9 mouse cellular contexts compared by ENCODE assay signal in genomic region chrX:16766156-16766555, GRCm38 (mm10). TPM values are rescaled to one million over a fixed set of nuclear protein-coding genes. Genes with fewer than 3 reads are reported as not detected.
A peak's percentile ranks its signal among the peaks of the same experiment; 100 is the strongest.
DNase-seq lines count a peak whose midpoint lies in the region; ATAC-seq and TF ChIP-seq lines count a peak whose summit lies in the region.
"Had no signal": no experiment of that assay in that cellular context is flagged by ENCODE, and none has a peak within 500 bp of the region (broad histone marks: within the 10 kb centered on the region; RNA-seq: fewer than 3 reads in every experiment).

No protein-coding gene starts in this region.

- no peak overlapping the region for H3K27ac ChIP-seq in hindbrain, postnatal 0 days
- no peak overlapping the region for H3K27ac ChIP-seq in hindbrain, embryonic 16.5 days (ENCODE audit: low read depth, low read length)
- no peak overlapping the region for H3K27ac ChIP-seq in cortical plate, adult 2 months (ENCODE audit: insufficient read depth, low read length)
- no peak overlapping the region for H3K27ac ChIP-seq in limb, embryonic 10.5 days
- H3K27ac ChIP-seq in midbrain, embryonic 10.5 days (replicated peaks) = no peak overlapping the region
- H3K27ac ChIP-seq: limb, embryonic 13.5 days had no signal

- H3K36me3 ChIP-seq in hindbrain, postnatal 0 days (ENCODE audit: insufficient read depth, low read length) = no peaks in the 10 kb centered on the region
- H3K36me3 ChIP-seq in hindbrain, embryonic 16.5 days (ENCODE audit: control insufficient read depth, insufficient read depth, low read length) = no peaks in the 10 kb centered on the region
- H3K36me3 ChIP-seq in limb, embryonic 10.5 days = no peaks in the 10 kb centered on the region
- no peaks in the 10 kb centered on the region for H3K36me3 ChIP-seq in midbrain, embryonic 10.5 days
- H3K36me3 ChIP-seq: limb, embryonic 13.5 days had no signal

- no peaks in the 10 kb centered on the region for H3K27me3 ChIP-seq in hindbrain, postnatal 0 days (ENCODE audit: insufficient read depth, low read length)
- no peaks in the 10 kb centered on the region for H3K27me3 ChIP-seq in hindbrain, embryonic 16.5 days (replicated peaks; ENCODE audit: control insufficient read depth, insufficient read depth, low read length)
- no peaks in the 10 kb centered on the region for H3K27me3 ChIP-seq in limb, embryonic 10.5 days (ENCODE audit: low read depth, poor library complexity, severe bottlenecking)
- H3K27me3 ChIP-seq in midbrain, embryonic 10.5 days (ENCODE audit: low read depth, poor library complexity, severe bottlenecking) = no peaks in the 10 kb centered on the region
- H3K27me3 ChIP-seq: limb, embryonic 13.5 days had no signal

- peak; percentile 56 for DNase-seq in hindbrain, postnatal 0 days (ENCODE audit: low spot score)
- peak; percentile 0 for DNase-seq in Muller cell, postnatal 12 days (ENCODE audit: inconsistent ontology term)
- peak; percentile 28 for DNase-seq in limb, embryonic 10.5 days (ENCODE audit: low spot score)
- no peak for DNase-seq in midbrain, embryonic 10.5 days (ENCODE audit: low spot score)

- no peak overlapping the region for H3K4me3 ChIP-seq in hindbrain, postnatal 0 days (ENCODE audit: low read length)
- no peak overlapping the region for H3K4me3 ChIP-seq in hindbrain, embryonic 16.5 days (ENCODE audit: low read length)
- no peak overlapping the region for H3K4me3 ChIP-seq in cortical plate, adult 2 months (ENCODE audit: insufficient read depth, low read length)
- no peak overlapping the region for H3K4me3 ChIP-seq in limb, embryonic 10.5 days
- H3K4me3 ChIP-seq in midbrain, embryonic 10.5 days = no peak overlapping the region
- H3K4me3 ChIP-seq: limb, embryonic 13.5 days had no signal

- H3K9ac ChIP-seq in hindbrain, postnatal 0 days (replicated peaks; ENCODE audit: low read length) = no peak overlapping the region
- H3K9ac ChIP-seq in hindbrain, embryonic 16.5 days (ENCODE audit: low read depth, low read length) = no peak overlapping the region
- H3K9ac ChIP-seq: limb, embryonic 13.5 days had no signal

- peak; percentile 56 for TF ChIP-seq CTCF in hindbrain, postnatal 0 days (IDR thresholded peaks at IDR 0.05; ENCODE audit: low read depth)
- peak; percentile 27; the same call in 1 of the 2 replicates for TF ChIP-seq CTCF in cortical plate, adult 2 months (IDR thresholded peaks at IDR 0.05; ENCODE audit: extremely low read depth, insufficient read depth, low read length)

- no peak for TF ChIP-seq POLR2A in cortical plate, adult 2 months (IDR thresholded peaks at IDR 0.05; ENCODE audit: extremely low read depth, insufficient read depth, low read length)

- H3K4me1 ChIP-seq in hindbrain, postnatal 0 days (ENCODE audit: insufficient read depth, low read length) = no peaks in the 10 kb centered on the region
- no peaks in the 10 kb centered on the region for H3K4me1 ChIP-seq in hindbrain, embryonic 16.5 days (ENCODE audit: control insufficient read depth, insufficient read depth, low read depth, low read length)
- no peaks in the 10 kb centered on the region for H3K4me1 ChIP-seq in cortical plate, adult 2 months (ENCODE audit: control insufficient read depth, insufficient read depth, low read length)
- H3K4me1 ChIP-seq in limb, embryonic 10.5 days = no peaks in the 10 kb centered on the region
- H3K4me1 ChIP-seq in midbrain, embryonic 10.5 days = no peaks in the 10 kb centered on the region
- H3K4me1 ChIP-seq: limb, embryonic 13.5 days had no signal

- 69% methylated on average over 4 of the region's 4 CpGs for WGBS in hindbrain, postnatal 0 days
- WGBS in hindbrain, embryonic 16.5 days = 68% methylated on average over 4 of the region's 4 CpGs
- whole genome bisulfite sequencing in limb, embryonic 10.5 days = 65% methylated on average over 4 of the region's 4 CpGs
- 59% methylated on average over 4 of the region's 4 CpGs for WGBS in midbrain, embryonic 10.5 days

- ATAC-seq in hindbrain, postnatal 0 days = no peak
- ATAC-seq in hindbrain, embryonic 16.5 days = no peak
- no peak for ATAC-seq in megakaryocyte, adult 5-6 weeks (ENCODE audit: poor library complexity, severe bottlenecking)

- no peaks in the 10 kb centered on the region for H3K9me3 ChIP-seq in hindbrain, postnatal 0 days (ENCODE audit: low read length)
- no peaks in the 10 kb centered on the region for H3K9me3 ChIP-seq in hindbrain, embryonic 16.5 days (ENCODE audit: control insufficient read depth, low read length)
- no peaks in the 10 kb centered on the region for H3K9me3 ChIP-seq in limb, embryonic 10.5 days (replicated peaks)
- no peaks in the 10 kb centered on the region for H3K9me3 ChIP-seq in midbrain, embryonic 10.5 days (replicated peaks)
- H3K9me3 ChIP-seq: limb, embryonic 13.5 days had no signal

- no peak overlapping the region for H3K4me2 ChIP-seq in hindbrain, postnatal 0 days (ENCODE audit: low read depth, low read length)
- H3K4me2 ChIP-seq in hindbrain, embryonic 16.5 days (ENCODE audit: low read length) = no peak overlapping the region
- H3K4me2 ChIP-seq: limb, embryonic 13.5 days had no signal

RNA-seq across cellular contexts. Expression of gene Maob, which starts 51.0 kb away (rescaled TPM):
- 3.2 and 4.7 TPM in 2 replicates for total RNA-seq in hindbrain, postnatal 0 days (2014; rRNA removed)
- 5.7 and 6.3 TPM in 2 replicates for polyA plus RNA-seq in hindbrain, postnatal 0 days (2015; fragmentation: Nextera tagmentation; extraction: Ambion mirVana)
- polyA plus RNA-seq in hindbrain, embryonic 16.5 days (2015; fragmentation: Nextera tagmentation; extraction: Ambion mirVana) = 5.3 and 6.5 TPM in 2 replicates
- polyA plus RNA-seq in cortical plate, adult 2 months (2012; rRNA removed) = 25.1 and 29.2 TPM in 2 replicates
- 3.9 and 6.0 TPM in 2 replicates for polyA plus RNA-seq in limb, embryonic 10.5 days (2016; fragmentation: Nextera tagmentation; extraction: Ambion mirVana)
- total RNA-seq in megakaryocyte, adult 5-6 weeks (2015) = 0.36 and 0.89 TPM in 2 replicates
- 0.73 and 1.2 TPM in 2 replicates for total RNA-seq in megakaryocyte, adult 5-6 weeks (2017)
- 5.1 and 5.9 TPM in 2 replicates for polyA plus RNA-seq in midbrain, embryonic 10.5 days (2016; fragmentation: Nextera tagmentation; extraction: Ambion mirVana)
- total RNA-seq: neutrophil, adult 5-6 weeks had no signal
